Mouse (Mus musculus) spleen, adult 2 months (tissue): ENCODE measurements around the gene Scgb1c1.
A peak's percentile ranks its signal among the peaks of the same experiment; 100 is the strongest.

Experiments used
- CTCF ChIP-seq: fragments of 200-500 bp; IDR thresholded peaks from 2 replicates; pipeline ENCODE4 v1.5.1; 2011; ENCODE audit warnings: mild to moderate bottlenecking, inconsistent platforms; ENCODE audit not compliant: insufficient read depth, insufficient read length, insufficient replicate concordance; ENCODE audit errors: extremely low read depth
- POLR2A ChIP-seq: fragments of 200-500 bp; IDR thresholded peaks from 2 replicates; pipeline ENCODE4 v1.6.1; 2011; ENCODE audit warnings: low read depth, low read length, inconsistent platforms

DNA sequence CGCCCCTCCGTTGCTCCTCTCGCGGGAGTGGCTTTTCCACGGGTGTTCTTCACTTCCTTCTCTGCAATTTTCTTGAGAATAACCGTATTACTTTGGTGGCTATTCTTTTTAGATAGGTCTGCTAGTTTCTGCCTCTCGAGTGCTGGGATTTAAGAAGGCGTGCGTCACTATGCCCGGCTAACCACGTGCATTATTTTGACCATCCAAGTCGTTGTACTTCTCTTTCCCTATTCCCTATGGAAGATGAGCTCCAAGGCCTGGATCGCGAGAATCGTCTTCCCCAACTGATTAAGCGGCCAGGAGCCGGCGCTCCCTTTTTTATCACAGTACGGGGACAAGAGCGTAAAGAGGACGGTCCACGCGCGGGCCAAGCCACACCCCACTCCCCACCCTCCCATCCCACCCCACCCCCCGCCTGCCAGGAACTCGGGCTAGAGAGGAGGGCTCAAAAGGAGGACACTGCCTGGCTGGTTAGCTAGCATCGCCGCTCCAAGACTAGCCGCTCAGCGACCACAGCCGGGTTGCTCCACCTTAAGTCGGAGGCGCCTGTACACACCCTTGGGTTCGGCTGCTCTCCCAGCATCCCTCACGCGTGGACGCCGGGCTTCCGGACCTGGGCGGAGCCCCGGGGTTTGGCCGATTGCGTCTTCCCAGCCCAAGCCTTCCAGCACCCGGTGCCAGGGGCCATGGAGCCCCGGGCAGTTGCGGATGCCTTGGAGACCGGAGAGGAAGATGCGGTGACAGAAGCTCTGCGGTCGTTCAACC, 11.6 kb downstream of the Scgb1c1 start, which contains the start of gene Ric8a:
- no peak for TF ChIP-seq CTCF
- peak; percentile 37 for TF ChIP-seq POLR2A
